In genomic region chr8:47021135-47021555, GRCm38 (mm10) we compare ENCODE assay signal across 12 mouse cellular contexts. TPM values are rescaled to one million over a fixed set of nuclear protein-coding genes. Genes with fewer than 3 reads are reported as not detected.
DNase-seq lines count a peak whose midpoint lies in the region; ATAC-seq and TF ChIP-seq lines count a peak whose summit lies in the region.
"Had no signal": no experiment of that assay in that cellular context is flagged by ENCODE, and none has a peak within 500 bp of the region (broad histone marks: within the 10 kb centered on the region; RNA-seq: fewer than 3 reads in every experiment).

No protein-coding gene starts in this region.

- ATAC-seq in forebrain, postnatal 0 days: no peak
- no peak for ATAC-seq in forebrain, embryonic 15.5 days (replicated peaks)
- ATAC-seq in lung, embryonic 14.5 days (ENCODE audit: insufficient read depth): peak; percentile 88
- no peak for ATAC-seq in Patski
- ATAC-seq in intestine, postnatal 0 days: no peak; the same call in 1 of the 2 replicates
- ATAC-seq in megakaryocyte progenitor cell, adult 5-6 weeks (replicated peaks; ENCODE audit: poor library complexity): no peak

- TF ChIP-seq CTCF in forebrain, postnatal 0 days (IDR thresholded peaks at IDR 0.05; ENCODE audit: low read depth): peak; percentile 34
- peak; percentile 56 for TF ChIP-seq CTCF in lung, embryonic 14.5 days (IDR thresholded peaks at IDR 0.05; ENCODE audit: low read depth)
- no peak for TF ChIP-seq CTCF in lung, adult 2 months (IDR thresholded peaks at IDR 0.05; ENCODE audit: insufficient read depth, low read length)
- TF ChIP-seq CTCF in Patski (IDR thresholded peaks at IDR 0.05): peak; percentile 33
- peak; percentile 61 for TF ChIP-seq CTCF in intestine, postnatal 0 days (IDR thresholded peaks at IDR 0.05; ENCODE audit: low read depth)

- in situ Hi-C loops in Patski (cut with MboI; ENCODE audit: low pct_unique_long_range_greater_than_20kb): loop anchor here (25.0 kb wide), 1 partner anchor 666 kb away; the partner anchor contains the start of gene Ing2

- no peak for DNase-seq in forebrain, postnatal 0 days
- DNase-seq in lung, embryonic 14.5 days: peak; percentile 91
- DNase-seq in lung, adult 2 months: no peak
- DNase-seq in Patski (ENCODE audit: low read depth, low spot score): no peak
- no peak for DNase-seq in urinary bladder, postnatal 25 days (ENCODE audit: low spot score)
- DNase-seq: liver, embryonic 13.5 days; thymus, adult 2 months had no signal

- H3K9ac ChIP-seq in forebrain, postnatal 0 days: no peak overlapping the region
- H3K9ac ChIP-seq in forebrain, embryonic 15.5 days (replicated peaks): no peak overlapping the region
- H3K9ac ChIP-seq in lung, embryonic 14.5 days: no peak overlapping the region
- H3K9ac ChIP-seq in intestine, postnatal 0 days (ENCODE audit: low read depth, low read length): no peak overlapping the region
- H3K9ac ChIP-seq: embryonic facial prominence, embryonic 12.5 days; liver, embryonic 13.5 days had no signal

- 62% methylated on average over 8 of the region's 8 CpGs for WGBS in forebrain, postnatal 0 days
- 71% methylated on average over 8 of the region's 8 CpGs for WGBS in forebrain, embryonic 15.5 days
- 27% methylated on average over 8 of the region's 8 CpGs for WGBS in lung, embryonic 14.5 days
- 42% methylated on average over 8 of the region's 8 CpGs for WGBS in lung, adult 2 months
- WGBS in intestine, postnatal 0 days: 54% methylated on average over 8 of the region's 8 CpGs

- H3K27me3 ChIP-seq in forebrain, postnatal 0 days (ENCODE audit: insufficient read depth, low read length): no peaks in the 10 kb centered on the region
- H3K27me3 ChIP-seq in forebrain, embryonic 15.5 days: no peaks in the 10 kb centered on the region
- peaks cover 4% of the 10 kb centered on the region; the same call in 1 of the 2 replicates for H3K27me3 ChIP-seq in lung, embryonic 14.5 days (ENCODE audit: insufficient read depth, low read length)
- no peaks in the 10 kb centered on the region for H3K27me3 ChIP-seq in Patski
- no peaks in the 10 kb centered on the region; the same call in 1 of the 2 replicates for H3K27me3 ChIP-seq in intestine, postnatal 0 days (replicated peaks; ENCODE audit: control insufficient read depth, insufficient read depth, low read length)
- H3K27me3 ChIP-seq: embryonic facial prominence, embryonic 12.5 days; liver, embryonic 13.5 days had no signal

- no peaks in the 10 kb centered on the region for H3K36me3 ChIP-seq in forebrain, postnatal 0 days (ENCODE audit: insufficient read depth)
- H3K36me3 ChIP-seq in forebrain, embryonic 15.5 days: no peaks in the 10 kb centered on the region
- no peaks in the 10 kb centered on the region for H3K36me3 ChIP-seq in lung, embryonic 14.5 days (ENCODE audit: insufficient read depth)
- H3K36me3 ChIP-seq in intestine, postnatal 0 days (ENCODE audit: control insufficient read depth, insufficient read depth): no peaks in the 10 kb centered on the region
- H3K36me3 ChIP-seq: embryonic facial prominence, embryonic 12.5 days; liver, embryonic 13.5 days had no signal

- POLR2A ChIA-PET in Patski (lab: Charles Lee): no interaction called here

- CTCF ChIA-PET in Patski (lab: Charles Lee): interaction anchor here (1.1 to 1.3 kb wide), 2 partner anchors 13 to 349 kb away, joined by 3 to 8 read pairs; no protein-coding TSS in a partner anchor

- no peak for TF ChIP-seq POLR2A in lung, adult 2 months (IDR thresholded peaks at IDR 0.05; ENCODE audit: borderline replicate concordance, extremely low read depth, low read depth, low read length)

- no peak overlapping the region for H3K4me3 ChIP-seq in forebrain, postnatal 0 days (ENCODE audit: low read depth, low read length)
- H3K4me3 ChIP-seq in forebrain, embryonic 15.5 days: no peak overlapping the region
- H3K4me3 ChIP-seq in lung, embryonic 14.5 days (ENCODE audit: low read depth, low read length): no peak overlapping the region
- no peak overlapping the region for H3K4me3 ChIP-seq in lung, adult 2 months (replicated peaks; ENCODE audit: extremely low read depth, low read depth, low read length)
- no peak overlapping the region for H3K4me3 ChIP-seq in intestine, postnatal 0 days (ENCODE audit: low read depth, low read length)
- H3K4me3 ChIP-seq: embryonic facial prominence, embryonic 12.5 days; liver, embryonic 13.5 days had no signal

- H3K9me3 ChIP-seq in forebrain, postnatal 0 days (ENCODE audit: low read length): no peaks in the 10 kb centered on the region
- H3K9me3 ChIP-seq in forebrain, embryonic 15.5 days: no peaks in the 10 kb centered on the region
- no peaks in the 10 kb centered on the region for H3K9me3 ChIP-seq in lung, embryonic 14.5 days (ENCODE audit: low read depth, low read length)
- no peaks in the 10 kb centered on the region for H3K9me3 ChIP-seq in intestine, postnatal 0 days (ENCODE audit: control insufficient read depth)
- H3K9me3 ChIP-seq: embryonic facial prominence, embryonic 12.5 days; liver, embryonic 13.5 days had no signal

- H3K27ac ChIP-seq in forebrain, postnatal 0 days (ENCODE audit: low read depth, low read length): no peak overlapping the region
- no peak overlapping the region for H3K27ac ChIP-seq in forebrain, embryonic 15.5 days (replicated peaks)
- no peak overlapping the region for H3K27ac ChIP-seq in lung, embryonic 14.5 days (ENCODE audit: low read depth)
- no peak overlapping the region for H3K27ac ChIP-seq in intestine, postnatal 0 days (ENCODE audit: low read depth, low read length)
- H3K27ac ChIP-seq: embryonic facial prominence, embryonic 12.5 days; liver, embryonic 13.5 days had no signal

- H3K4me1 ChIP-seq in forebrain, postnatal 0 days (ENCODE audit: insufficient read depth): no peaks in the 10 kb centered on the region
- no peaks in the 10 kb centered on the region for H3K4me1 ChIP-seq in forebrain, embryonic 15.5 days
- H3K4me1 ChIP-seq in lung, embryonic 14.5 days (ENCODE audit: insufficient read depth): peaks cover 3% of the 10 kb centered on the region; the same call in 1 of the 2 replicates
- no peaks in the 10 kb centered on the region for H3K4me1 ChIP-seq in lung, adult 2 months (ENCODE audit: control insufficient read depth, insufficient read depth, low read length)
- H3K4me1 ChIP-seq in intestine, postnatal 0 days (replicated peaks; ENCODE audit: control insufficient read depth, insufficient read depth, low read length): no peaks in the 10 kb centered on the region
- H3K4me1 ChIP-seq: liver, embryonic 13.5 days had no signal

- H3K4me2 ChIP-seq in forebrain, postnatal 0 days (ENCODE audit: low read depth): no peak overlapping the region
- H3K4me2 ChIP-seq in forebrain, embryonic 15.5 days (replicated peaks): no peak overlapping the region
- H3K4me2 ChIP-seq in lung, embryonic 14.5 days: no peak overlapping the region
- H3K4me2 ChIP-seq in intestine, postnatal 0 days (replicated peaks; ENCODE audit: low read depth): no peak overlapping the region
- H3K4me2 ChIP-seq: embryonic facial prominence, embryonic 12.5 days; liver, embryonic 13.5 days had no signal

RNA-seq across cellular contexts. Expression of gene Enpp6, which starts 34.5 kb away (rescaled TPM):
- total RNA-seq in forebrain, postnatal 0 days (2014; rRNA removed): 0.43 and 1.3 TPM in 2 replicates
- 0.38 and 0.43 TPM in 2 replicates for polyA plus RNA-seq in forebrain, postnatal 0 days (2015; fragmentation: Nextera tagmentation; extraction: Ambion mirVana)
- polyA plus RNA-seq in forebrain, embryonic 15.5 days (2015; fragmentation: Nextera tagmentation; extraction: Ambion mirVana): 0.14 and 0.31 TPM in 2 replicates
- 0.29 and 0.89 TPM in 2 replicates for polyA plus RNA-seq in lung, embryonic 14.5 days (2014; fragmentation: Nextera tagmentation; extraction: Ambion mirVana)
- polyA plus RNA-seq in lung, adult 2 months (2012; rRNA removed): 2.4 and 10.4 TPM in 2 replicates
- polyA plus RNA-seq in Patski (2021): 0.32 TPM
- polyA plus RNA-seq in intestine, postnatal 0 days (2015; fragmentation: Nextera tagmentation; extraction: Ambion mirVana): 0.20 and 0.37 TPM in 2 replicates
- not detected in 2 replicates for total RNA-seq in megakaryocyte progenitor cell, adult 5-6 weeks (2015)
- not detected in 2 replicates for total RNA-seq in megakaryocyte progenitor cell, adult 5-6 weeks (2017)
- total RNA-seq: hematopoietic stem cell, adult 5-6 weeks had no signal
